Mouse (Mus musculus) left cerebral cortex, postnatal 36 days (tissue): ENCODE measurements at regions not wholly inside any gene's neighbourhood (a gene's known extent, or its start where the extent isn't known, plus 50 kb on each side); places are given as distances from the start of the nearest gene placed in this dataset.

ENCODE experiments used
- DNase-seq, 2 experiments: peaks; one replicate each; pipeline ENCODE4 v3.0.0; 2021 to 2022; ENCODE audit warnings: low spot score in 2 of 2, mixed read lengths in 1 of 2
- intact Hi-C: fragments of 180-260 bp; cut with DNase I; formaldehyde crosslinking; loops from one replicate; pipeline ENCODE4 v1.15.1; 2025

DNA sequence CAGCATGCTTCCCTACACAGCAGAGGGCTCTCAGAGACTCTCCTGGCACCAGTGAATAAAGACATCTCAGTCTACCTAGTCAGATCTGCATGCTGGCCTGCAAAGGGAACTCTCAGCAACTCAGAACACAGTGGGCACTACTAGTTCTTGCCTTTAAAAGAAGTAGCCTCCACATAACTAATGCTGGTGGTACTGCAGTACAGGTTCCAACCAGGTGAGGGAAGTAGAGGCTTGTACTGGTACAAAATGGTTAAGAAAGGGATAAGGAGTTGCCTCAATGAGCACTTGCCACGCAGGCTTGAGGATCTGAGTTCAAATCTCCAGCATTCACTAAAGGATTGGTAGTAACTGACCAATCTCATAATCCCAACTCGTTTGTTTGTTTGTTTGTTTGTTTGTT, 127.7 kb downstream of the Gm4791 start:
- intact Hi-C loops = no loop called here
- DNase-seq = no peak

DNA sequence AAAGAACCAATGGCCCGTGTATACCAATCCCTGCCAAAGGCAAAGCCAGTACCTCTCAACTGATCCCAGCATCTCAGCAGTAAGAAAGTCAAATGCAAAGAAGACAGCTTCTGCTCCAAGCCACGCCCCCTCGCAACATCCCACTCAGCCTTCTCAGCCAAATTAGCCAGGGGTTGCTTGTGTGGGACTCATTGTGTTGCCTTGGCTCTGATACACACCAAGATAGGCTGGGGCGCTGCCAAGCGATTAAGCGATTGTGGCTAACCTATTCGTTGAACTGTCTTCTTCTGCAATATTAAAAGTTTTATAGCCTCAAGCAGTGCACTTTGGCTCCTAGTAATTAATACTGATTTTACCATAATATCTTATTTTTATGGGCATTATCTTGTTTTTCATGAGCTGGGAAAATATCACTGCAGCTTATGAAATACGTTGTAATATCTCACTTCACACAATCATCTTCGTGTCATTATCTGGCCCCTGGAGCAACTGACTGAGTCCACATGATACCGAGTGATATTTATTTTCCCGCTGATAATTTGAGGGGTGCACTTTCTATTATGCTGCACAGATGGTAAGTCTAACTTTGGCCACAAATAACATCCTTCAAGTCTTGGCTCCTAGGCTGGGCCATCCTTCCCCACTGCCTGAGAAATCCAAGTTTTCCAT, 129.3 kb downstream of the Gm4791 start:
- DNase-seq = no peak
- intact Hi-C loops = no loop called here

DNA sequence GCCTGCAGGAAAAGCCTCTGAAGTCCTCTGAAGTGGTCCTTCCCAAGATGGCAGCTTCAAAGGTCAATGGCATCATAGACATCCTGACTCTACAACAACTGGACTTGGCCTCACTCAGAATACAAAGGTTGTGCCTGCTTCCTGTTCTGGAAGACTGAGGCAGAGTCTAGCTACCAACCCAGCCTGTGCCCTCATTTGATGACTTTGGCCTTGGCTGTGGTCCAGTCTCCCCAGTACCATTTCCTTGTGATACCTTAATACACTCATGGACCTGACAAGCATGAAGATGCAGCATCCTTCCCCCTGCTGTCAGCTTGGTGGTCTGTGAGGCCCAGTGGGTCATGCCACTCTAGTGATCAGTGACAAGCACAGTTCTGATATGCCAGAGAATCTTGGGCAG, 130.6 kb downstream of the Gm4791 start:
- intact Hi-C loops = no loop called here

DNA sequence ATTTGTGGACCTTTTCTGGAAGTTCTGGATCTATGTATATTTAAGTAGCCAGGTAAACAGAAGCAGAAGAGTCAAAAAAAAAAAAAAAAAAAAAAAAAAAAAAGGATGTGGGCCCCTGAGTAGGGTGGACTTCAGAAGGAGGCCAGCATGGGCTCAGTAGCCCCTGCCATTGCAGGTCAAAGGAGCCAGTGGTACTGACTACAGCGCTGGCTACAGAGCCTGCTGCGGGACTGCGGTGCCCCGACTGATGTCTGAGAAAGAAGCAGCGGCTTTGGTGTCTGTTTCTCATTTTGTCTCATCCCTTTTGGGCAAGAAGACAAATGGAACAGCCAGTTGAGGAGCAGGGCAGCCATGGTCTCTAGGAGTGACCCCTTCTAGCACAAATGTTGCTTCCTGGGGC, 134.9 kb downstream of the Gm4791 start:
- intact Hi-C loops = no loop called here

More for the DNA sequence above, 130.6 kb downstream of the Gm4791 start:
- no peak for DNase-seq

DNA sequence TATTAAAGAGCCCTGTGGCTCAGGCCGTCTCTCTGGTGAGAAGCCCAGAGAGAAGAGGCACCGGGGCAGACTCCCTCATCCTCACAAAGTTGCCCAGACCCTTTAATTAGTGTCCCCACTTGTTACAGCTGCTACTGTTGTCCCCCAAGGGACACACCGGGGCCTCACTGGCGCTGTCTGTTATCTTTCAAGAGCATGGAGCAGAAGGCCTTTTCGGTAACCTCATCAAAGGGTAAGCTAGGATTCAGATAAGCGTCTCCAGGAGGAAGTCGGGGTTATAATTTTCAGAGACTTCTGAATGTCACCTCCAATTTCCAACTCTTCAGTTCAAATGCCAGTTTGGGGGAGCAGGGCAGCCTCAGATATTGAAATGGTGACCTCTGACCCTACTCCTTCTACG, 135.3 kb downstream of the Gm4791 start:
- no peak for DNase-seq
- intact Hi-C loops = no loop called here

More for the DNA sequence above, 134.9 kb downstream of the Gm4791 start:
- no peak for DNase-seq

DNA sequence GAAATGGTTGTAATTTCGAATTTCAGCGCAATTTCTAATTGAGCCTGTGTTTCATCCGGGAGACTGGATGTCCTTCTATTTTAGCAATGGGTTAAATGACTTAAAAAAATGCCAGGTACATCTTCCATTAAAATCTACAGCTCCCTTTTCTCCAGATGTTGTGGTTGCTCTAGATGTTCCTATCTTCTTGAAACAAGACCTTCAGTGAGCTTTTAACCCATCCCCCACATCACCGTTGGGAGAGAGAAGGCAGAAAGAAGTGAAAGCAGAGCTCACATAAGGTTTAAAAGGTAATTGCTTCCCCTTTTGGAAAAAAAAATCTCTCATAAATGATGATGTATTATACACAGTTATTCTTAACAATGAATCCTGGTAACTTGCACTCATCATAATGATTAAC, 135.9 kb downstream of the Gm4791 start:
- intact Hi-C loops = no loop called here
- DNase-seq = no peak

DNA sequence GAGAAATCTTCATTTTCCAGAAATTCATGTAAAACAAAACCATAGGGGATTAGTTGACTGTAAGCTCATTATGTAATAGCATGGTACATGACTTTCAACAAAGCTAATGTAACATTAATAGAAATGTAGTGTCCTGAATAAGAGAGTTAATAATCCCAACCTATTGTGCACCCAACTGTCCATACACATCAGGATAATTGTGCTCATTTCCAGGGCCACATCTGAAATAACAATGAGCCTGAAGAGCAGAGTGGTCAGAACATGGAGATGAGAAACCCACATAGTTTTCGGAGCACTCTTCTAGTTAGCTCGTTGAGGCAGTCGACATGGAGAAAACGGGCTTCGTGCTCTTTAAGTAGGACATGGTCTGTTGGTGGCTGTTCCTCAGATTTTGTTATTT, 138.1 kb downstream of the Gm4791 start:
- intact Hi-C loops = no loop called here
- no peak for DNase-seq

DNA sequence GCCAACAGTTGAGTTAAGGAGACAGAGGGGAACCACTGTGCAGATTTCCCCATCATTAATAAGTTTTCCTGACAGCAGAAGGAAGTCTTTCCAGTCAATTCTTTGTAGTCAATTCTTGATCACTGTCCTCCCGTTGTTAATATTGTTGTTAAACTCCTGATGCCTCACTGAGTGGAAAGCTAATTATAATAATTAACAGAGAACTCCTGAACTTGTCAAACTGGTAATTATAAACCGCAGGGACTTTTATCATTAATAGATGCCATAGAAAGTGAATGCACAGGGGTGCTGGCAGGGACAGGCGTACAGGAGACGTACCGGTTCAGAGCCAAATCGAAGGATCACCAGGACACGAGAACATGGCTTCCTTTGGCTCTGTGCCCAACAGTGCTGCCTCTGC, 154.9 kb downstream of the Gm4791 start:
- no peak for DNase-seq
- intact Hi-C loops = no loop called here

DNA sequence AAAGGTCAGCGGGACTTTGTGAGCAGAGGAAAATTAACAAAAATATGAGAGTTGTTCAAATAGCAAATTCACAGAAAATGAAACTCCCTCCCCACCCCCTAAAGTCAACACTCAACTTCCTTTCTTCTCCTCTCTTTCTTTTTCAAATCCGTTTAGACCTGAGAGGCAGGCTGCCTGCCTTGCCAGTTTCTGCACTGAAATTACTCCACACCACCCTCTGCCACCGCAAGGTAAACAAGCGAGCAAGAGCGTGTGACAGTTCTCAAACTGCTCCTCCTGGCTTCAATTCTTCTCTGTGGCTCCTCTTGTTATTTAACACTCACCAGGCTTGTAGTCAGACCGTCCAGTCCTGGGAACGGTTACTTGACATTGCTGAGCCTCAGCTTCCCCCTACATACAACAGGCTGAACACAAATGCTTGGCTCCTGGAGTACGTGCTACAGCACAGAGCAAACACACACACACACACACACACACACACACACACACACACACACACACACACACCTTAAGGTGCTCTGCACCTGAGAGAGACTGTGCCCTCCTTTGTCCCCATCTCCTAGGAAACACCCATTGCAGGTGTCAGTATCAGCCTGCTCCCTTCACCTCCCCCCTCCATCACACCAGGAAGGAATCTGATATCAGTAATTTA, 167.1 kb downstream of the Gm4791 start:
- intact Hi-C loops = no loop called here
- no peak for DNase-seq

DNA sequence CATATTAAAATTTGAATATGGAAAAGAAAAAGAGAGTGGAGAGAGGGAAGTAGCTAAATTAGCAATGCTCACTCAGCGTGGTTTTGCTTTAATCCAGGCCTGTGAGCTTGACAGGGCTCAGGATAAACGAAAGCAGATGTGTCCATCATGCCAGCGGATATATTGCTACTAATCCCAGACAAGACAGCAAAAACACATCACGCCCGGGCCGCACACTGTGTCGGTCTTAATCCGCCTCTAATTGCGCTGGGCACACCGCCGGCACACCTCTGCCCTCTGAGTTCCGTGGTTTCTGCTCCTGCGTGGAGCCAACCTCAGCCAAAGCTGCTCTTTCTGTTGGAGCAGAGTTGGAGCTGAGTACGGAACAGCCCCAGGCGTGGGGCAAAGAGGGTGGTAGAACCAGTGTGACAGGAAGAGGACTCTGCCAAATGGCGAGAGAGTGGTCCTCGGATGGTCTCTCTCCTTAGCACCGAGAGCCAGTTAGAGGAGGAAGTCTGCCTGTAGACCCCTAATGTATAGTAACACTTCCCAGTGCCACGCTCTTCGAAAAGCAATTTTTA, 169.2 kb downstream of the Gm4791 start:
- no peak for DNase-seq

DNA sequence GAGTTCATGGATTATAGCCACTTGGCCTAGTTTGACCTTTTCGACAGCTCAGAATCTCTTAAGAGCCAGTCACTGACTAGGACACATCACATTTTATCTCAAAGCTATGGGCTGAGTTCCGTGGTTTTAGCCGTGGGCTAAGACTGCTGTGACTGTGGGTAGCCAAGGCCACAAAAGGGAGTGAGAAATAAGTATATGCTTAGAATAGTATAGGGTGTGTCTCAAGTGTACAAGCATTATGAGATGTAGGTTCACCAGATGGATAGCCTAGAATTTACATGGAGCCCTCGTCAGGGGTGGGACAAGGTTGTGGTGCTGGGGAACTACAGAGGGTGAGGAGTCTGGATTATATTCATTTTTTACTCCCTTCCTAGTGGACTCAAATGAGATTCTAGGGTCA, 177.5 kb downstream of the Gm4791 start:
- intact Hi-C loops = no loop called here
- DNase-seq = no peak

More for the DNA sequence above, 169.2 kb downstream of the Gm4791 start:
- intact Hi-C loops = no loop called here

DNA sequence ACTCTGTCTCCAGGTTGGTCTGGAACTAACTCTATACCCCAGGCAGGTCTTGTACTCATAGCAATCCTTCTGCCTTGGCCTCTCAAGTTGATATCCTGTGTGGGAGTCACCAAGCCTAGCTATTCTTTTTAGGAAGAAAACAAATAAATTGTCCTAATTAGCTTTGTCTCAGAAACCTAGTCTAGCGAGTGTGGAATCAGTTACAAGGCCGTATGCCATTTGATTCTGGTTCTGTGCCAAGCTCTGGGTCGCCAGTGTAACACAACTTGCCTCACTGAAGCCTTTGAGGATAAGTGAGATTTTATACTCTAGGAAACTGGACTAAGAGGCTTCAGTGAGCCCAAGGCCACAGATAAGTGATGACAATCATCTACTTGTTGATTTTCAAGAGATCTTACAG, 219.6 kb downstream of the Gm4791 start:
- DNase-seq = no peak
- intact Hi-C loops = no loop called here

DNA sequence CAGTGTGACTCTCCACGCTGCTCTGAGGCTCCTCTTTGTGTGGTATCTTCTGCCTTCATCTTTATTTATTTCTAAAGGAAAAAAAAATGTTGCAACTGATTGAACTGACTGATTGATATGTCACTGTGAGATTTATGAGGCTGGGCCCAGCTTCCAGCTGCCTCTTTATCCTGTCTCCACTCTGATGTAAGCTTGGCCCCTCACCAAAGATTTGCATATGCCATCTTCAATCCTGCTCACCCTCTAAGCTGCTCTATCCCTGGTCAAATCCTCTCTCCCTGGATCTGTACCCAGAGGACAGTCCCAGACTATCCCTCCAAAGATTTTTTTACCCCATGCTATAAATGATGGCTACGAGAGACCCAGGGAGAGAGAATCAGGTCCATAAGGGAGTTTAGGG, 225.0 kb downstream of the Gm4791 start:
- DNase-seq = no peak
- intact Hi-C loops = no loop called here

DNA sequence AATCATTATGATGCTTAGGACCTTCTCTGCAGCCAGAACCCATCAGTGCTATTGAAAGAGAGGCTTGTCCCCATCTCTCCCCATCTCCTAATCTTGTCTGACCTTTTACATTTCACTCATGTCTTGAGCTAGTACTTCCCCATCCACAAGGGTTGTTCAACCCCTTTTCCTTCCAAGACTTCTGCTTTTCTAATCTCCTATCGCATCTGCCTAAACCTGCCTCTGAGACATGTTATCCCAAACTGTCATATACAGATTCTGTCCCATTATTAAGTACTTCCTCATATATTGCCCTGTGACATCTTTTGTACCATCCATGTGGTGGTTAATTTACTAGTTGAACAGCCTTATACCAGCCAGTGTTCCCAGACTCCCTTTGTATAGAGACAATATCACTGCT, 225.7 kb downstream of the Gm4791 start:
- DNase-seq = no peak
- intact Hi-C loops = no loop called here

DNA sequence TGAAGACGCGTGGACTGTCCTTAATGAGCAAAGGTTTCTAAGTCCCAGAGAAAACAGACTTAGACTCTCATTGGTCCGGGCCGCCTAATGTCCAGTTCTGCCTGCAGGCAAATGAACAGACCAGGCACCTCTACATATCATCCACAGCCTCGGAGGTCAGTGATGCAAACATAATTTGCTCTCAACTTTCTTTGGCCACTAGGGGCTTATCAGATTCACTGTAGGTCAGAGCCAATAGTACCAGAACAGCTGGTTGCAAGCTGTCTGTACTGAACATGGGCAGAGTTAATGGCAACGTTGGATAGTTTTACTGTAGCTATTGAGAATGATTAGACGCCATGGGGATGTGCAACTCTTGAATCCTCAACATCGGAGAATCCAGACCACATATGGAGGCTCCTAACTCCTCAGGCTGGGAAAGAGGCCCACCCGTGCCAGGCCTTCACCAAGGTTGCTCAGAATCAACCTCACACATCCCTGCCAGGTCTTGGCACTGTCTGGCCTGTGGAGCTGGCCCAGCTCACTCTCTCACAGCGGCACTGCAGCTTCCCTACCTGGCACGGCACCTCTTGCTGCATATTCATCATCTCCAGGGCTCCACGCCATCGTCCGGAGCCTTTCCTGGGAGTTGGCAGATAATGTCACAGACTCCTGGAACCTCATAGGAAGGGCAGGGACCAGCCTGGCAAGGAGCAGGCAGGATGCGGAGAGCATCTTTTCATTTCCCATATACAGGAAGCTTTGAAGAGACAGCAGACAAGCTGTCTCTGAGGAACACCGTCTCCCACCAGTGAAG, 228.1 kb downstream of the Gm4791 start:
- peak in 1 of 2 experiments; percentile 7 for DNase-seq

DNA sequence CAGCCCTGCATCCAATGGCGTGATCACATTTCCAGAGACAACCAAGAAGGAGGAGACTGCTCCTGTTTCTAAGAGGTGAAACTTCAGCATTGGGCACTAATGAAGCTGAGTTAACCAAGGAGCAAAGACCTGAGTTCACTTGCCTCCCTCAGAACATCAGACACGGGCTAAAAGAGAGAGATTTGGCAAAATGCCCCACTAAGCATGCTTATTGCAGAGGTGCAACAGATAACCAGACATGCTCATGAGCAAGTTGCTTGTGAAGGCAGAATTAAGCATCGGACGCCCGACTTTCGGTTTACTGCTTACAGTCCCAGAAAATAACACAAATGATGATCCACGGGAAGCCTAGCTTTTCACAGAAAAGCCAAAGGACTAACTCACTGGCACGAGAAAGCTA, 228.8 kb downstream of the Gm4791 start:
- DNase-seq = no peak
- intact Hi-C loops = no loop called here

More for the DNA sequence above, 228.1 kb downstream of the Gm4791 start:
- intact Hi-C loops = no loop called here

DNA sequence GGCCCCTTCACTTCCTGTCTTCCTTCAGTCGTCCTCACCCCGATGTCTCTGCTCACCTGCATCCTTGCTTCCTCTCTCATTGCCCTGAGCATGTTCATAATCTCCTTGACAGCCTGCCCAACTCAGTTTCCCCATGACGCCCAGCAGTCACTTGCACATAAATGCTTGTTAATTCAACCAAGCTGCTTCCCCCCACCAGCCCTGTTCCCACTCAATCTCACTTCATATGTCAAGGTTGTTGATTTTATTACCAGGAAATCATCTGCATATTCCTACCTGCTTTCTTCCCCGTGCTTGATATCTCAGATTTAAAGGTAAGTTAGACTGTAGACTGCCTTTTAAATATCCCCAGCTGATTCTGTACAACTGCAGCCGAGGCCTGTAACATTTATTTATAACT, 230.2 kb downstream of the Gm4791 start:
- DNase-seq = no peak
- intact Hi-C loops = no loop called here

DNA sequence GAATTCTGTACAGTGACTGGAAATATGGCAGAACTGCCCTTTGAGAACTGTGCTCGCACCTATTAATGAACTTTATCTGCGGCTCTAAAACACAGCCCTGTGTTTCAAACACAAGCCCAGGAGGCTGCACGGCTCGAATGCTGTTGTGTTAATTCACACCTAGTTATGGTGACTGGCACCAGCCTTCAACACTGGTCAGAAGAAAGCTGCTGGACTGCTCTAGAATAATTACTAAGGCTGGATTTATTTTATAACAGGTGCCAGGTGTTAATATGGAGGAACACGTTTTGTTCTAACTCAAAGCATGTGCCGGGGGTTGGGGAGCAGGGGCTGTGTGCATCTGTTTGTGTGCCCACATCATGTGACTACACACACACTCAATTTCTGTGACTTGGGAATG, 230.8 kb downstream of the Gm4791 start:
- no peak for DNase-seq
- intact Hi-C loops = no loop called here

DNA sequence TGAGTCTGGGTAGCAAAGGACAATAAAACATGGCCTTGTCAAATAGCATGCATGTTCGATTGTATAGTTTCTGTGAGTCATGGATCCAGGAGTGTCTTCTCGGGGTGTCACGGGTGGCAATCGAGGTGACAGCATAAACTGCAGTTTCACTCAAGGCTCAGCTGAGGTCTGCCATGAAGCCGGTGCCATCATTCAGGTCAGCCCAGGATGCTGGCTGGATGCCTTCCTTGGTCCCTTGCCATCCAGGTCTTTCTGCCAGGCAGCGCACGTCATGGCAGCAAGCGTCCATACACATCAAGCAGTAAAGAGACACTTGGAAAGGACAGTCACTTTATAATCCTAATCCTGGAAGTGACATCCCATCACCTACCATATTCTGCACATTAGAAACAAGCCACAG, 242.4 kb downstream of the Gm4791 start:
- intact Hi-C loops = no loop called here
- no peak for DNase-seq

DNA sequence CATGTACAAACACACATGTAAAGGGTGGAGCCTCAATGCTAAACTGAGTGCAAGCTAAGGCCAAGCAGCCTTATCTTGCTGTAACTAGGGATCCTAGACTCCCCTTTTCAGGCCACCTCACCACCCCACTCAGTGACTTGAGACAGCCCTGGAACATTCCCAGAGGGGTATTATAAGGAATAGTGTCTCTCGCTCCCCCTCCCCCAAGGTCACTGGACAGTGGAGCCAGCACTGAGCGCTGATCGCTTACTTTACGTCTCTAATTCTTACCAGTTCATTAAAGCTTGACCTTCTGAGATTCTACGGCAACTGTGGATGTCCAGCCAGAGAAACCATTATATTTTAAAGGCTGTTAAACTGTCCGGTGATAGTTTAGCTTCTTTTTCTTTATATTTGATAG, 243.5 kb downstream of the Gm4791 start:
- DNase-seq = no peak
- intact Hi-C loops = no loop called here

DNA sequence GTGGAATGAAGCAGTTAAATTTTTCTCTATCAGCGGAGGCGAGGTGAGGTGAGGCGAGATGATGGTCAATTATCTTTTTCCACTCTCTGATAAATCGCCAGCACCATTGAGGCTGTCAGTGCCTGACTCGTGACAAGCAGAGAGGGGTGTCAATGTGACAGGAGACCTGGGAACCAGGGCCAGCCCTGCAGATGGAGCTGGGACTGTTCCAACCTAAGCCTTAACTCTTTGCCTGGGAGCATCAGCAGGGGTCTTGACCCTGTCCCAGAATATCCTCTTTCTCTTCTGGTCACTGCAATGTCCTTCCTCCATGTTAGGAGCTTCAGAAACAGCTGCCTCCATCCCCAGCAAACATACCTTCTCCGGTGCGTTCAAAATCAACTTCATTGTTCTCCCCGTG, 244.0 kb downstream of the Gm4791 start:
- intact Hi-C loops = no loop called here
- no peak for DNase-seq
